Mouse (Mus musculus) central nervous system, embryonic 18 days (tissue): ENCODE data around the gene Sh3bp1. TPM values are rescaled to one million over a fixed set of nuclear protein-coding genes. Genes with fewer than 3 reads are reported as not detected.

Experiments used
- polyA plus RNA-seq: library from polyadenylated mRNA; depleted of rRNA; stranded (reverse); fragments of >200 nt; gene quantifications from 2 replicates; pipeline ENCODE4 v1.2.3, GENCODE M21; 2012; rRNA removed

Gene Sh3bp1
- 6.9 and 7.5 TPM in 2 replicates for polyA plus RNA-seq

DNA sequence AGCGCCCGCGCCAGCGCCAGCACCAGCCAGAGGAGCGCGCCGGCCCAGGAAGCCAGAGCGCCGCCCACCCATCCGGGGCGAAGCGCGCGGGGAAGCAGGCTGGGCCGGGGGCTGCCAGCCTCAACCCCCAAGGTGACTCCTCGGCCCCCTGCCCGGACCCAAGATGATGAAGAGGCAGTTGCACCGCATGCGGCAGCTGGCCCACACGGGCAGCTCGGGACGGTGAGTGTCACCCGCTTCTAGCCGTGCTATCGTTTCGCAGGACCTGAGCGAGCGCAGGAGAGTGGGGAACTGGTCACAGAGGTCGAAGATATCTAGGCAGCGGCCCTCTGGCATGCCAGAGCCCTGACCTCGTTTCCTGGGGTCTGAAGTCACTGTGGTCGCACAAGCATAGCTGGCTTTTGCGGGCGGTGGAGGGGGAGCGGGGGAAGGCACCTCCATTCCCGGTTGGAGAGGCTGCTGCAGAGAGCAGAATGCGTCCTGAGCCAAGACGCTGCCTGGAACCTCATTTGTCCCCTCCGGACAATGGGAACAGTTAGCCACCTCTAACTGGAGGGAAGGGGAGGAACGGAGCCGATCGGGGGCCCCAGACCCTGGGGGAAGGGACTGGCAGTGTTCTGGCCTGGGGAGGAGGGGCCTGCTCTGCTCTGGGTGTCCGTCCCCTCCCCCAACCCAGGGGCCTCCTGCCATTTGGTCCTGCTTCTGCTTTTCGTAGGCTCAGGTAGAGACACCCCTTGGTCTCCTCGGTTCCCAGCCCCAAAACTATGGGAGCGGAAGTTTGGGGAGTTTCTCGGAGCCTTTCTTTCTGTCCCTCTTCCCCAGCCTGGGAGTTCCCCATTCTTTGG, at the start of gene Sh3bp1:
Gene Sh3bp1 (plus strand): TSS at position 29 of the 845 bp plus-strand sequence.

DNA sequence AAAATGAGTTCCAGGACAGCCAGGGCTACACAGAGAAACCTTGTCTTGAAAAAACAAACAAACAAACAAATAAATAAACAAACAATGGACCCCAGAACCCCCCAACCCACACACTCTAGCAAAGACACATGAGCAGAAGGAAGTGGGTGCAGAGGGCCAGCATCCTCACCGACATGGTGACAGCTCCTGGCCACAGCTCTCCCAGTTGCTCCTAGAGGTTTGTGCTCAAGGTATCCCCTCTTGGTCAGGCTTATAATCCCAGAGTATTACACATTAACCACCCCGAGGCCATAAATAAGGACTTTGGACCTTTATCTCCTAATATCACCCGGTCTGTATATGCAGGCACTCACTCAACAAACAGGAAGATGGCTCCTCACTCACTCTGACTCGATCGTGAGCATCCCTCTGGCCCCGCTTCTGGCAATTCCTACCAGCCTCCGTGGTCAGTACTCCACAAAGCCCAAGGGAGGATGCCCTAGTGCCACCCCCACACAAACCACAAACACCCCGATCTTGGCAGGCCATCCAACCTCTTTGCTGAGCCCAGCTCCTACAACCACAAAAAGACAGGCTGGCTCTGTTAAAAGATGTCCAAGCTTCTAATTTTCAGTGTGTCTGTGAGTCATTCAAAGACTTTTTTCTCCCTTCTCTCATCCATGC, 44.1 kb upstream of the Sh3bp1 start, which contains the start of gene Lgals2:
Gene Lgals2 (minus strand): TSS at position 227 of the 663 bp plus-strand sequence.

DNA sequence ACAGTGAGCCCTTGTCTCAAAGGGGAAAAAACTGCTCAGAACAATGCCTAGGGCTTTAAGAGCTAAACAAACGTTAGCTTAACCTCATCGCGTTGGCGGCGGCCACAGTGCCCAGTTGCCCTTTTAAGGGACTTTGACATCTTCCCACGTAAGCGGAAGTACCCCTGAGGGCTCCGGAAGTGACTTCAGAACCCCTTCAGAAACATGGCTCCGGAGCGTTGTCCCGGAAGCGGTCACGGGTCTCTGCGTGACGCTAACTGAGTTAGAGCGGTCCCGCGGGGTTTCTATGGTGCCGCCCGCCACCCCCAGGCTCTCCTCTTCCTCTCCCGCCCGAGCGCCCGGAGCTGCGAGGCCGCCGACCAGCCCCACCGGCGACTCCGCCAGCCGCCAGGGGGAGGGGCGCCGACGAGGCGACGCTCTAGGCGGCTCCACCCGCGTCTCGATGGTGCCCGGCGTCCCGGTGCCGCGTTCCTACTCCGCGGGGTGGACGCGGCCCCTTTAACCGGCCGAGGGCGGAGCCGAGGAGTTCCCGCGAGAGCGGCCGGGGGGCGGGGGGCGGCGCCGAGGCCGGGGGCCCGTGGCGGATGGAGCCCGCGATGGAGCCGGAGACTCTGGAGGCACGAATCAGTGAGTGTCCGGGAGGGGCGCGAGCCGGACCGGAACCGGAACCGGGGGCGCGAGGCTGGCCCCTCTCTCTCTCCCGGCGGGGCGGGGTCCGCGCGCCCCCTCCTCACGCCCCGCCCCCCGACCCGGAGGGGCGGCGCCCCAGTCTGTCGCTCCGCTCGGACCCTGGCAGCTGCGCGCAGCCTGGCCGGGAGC, 22.4 kb upstream of the Sh3bp1 start, which contains the start of gene Gga1:
Gene Gga1 (plus strand): TSS at position 200 of the 819 bp plus-strand sequence.

DNA sequence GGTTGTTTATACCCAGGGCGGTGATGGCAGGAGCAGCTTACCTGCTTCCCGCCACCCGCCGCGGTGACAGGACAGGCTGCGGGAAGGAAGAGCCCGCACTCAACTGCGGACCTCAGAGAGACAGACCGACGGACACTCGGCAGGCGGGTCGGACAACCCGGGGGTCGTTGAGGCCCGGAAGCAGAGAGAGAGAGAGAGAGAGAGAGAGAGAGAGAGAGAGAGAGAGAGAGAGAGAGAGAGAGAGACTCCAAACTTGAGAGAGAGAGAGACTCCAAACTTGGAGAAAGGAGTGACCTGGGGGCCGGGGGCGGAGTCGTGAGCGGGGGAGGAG, 194 bp upstream of the Sh3bp1 start, which contains the start of gene Gm49510:
Gene Gm49510 (plus strand): TSS at position 259 of the 331 bp plus-strand sequence.

DNA sequence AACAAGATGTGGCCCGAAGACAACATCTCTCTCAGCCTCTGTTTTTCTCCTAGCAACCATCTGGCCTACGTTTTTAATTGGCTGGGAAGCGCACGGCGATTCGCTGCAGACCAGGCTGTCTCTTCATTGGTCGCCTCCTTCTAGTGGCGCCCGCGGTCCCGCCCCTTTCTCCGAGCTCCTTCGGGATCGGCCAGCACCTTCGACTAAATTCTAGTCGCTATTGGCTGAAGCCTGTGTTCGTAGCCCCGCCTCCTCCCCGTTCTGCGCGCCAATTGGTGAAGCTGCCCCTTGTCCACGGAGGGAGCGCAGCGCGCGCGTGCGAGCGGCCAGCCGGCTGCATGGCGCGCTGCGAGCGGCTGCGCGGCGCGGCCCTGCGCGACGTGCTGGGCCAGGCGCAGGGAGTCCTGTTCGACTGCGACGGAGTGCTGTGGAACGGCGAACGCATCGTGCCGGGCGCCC, 14.1 kb downstream of the Sh3bp1 start, which contains the start of gene Pdxp:
Gene Pdxp (plus strand): TSS at position 288 of the 459 bp plus-strand sequence.

DNA sequence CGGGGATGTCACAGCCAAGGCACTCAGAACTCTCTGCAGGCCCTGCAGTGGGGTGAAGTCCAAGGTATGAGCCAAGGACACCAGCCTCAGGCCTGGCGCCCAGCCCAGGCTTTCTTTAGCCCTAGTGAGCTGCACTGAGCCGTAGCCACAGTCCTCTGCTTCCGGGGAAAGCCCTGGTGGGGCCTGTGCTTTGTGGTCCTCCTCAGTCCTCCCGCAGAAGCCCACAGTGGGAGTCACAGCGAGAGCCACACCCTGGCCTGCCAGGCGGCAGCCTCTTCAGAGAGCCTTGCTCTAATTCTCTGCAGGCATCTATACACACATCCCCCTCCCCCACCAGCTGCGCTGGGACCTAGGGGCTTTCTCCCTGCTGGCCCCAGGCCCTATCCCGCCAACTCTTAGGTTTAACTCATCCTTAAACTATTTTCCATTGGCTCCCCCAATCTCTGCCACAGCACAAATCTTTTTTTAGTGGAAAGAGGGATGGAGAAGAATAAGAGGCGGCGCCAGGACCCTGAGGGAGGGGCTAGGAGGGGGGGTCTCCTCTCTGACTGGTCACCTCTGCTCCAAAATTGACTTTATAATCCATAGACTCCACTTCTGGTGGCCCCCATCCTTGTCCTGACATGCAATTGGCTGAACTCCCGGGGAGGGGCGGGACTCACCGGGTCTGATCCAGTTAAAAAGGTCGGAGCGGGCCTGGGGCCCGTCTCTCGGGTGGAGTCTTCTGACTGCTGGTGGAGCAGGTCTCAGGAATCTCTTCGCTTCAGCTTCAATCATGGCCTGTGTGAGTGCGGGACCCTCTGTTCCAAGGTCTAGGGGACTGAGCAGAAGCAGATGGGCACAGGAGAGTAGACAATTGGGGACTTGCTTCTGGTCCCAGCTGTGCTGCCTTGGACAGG, 26.7 kb downstream of the Sh3bp1 start, which contains the start of gene Lgals1:
Gene Lgals1 (plus strand): TSS at position 705 of the 899 bp plus-strand sequence.

DNA sequence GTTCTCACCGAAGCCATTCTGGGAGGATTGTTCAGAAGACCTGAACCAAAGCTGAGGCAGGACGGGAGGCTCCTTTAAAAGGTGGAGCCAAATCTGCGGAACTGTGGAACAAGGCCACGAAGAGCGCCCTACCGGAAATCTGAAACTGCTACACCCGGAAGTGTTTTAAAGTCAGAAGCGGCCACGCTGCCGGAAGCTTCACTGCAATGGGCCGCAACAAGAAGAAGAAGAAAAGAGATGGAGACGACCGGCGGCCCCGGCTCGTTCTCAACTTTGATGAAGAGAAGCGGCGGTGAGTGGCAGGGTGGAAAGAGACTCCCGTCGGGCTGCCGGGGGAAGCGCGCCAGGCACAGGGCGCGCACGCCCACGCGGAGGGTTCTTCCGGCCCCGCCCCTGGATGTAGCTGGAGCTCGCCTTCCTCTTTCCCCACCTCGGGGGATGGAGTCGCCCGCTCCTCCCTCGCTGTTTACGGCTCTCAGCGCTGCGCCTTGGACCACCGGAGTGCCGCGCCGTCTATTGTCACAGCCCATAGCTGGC, 35.3 kb downstream of the Sh3bp1 start, which contains the start of gene Nol12:
Gene Nol12 (plus strand): TSS at position 150 of the 537 bp plus-strand sequence.

DNA sequence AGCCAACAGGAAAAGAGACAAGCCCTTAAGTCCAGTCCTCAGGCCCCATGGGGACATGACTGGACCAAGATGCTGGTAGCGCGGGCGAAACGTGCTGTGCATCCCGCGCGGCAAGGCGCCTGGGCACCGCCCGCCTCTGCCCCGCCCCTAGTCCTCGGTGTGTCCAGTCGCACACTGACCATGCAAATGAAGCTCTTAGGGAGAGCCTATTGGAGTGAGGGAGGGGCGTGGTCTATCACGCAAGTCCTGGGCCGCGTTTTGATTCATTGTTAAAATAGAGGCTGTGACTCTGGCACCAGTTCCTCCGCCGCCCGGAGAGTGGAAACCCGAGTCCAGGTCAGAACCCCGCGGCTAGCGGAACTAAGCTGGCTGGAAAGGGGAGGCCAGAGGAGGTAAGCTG, 48.1 kb downstream of the Sh3bp1 start, which contains the start of gene Triobp:
Gene Triobp (plus strand): TSS at position 68 of the 400 bp plus-strand sequence.

Other genes starting within 250 kb of the Sh3bp1 start
- gene Elfn2, start 181.0 kb upstream of the Sh3bp1 start, polyA plus RNA-seq, result 27.7 and 33.0 TPM in 2 replicates
- gene Mfng, start 126.3 kb upstream of the Sh3bp1 start, polyA plus RNA-seq, result 14.3 and 15.5 TPM in 2 replicates
- 5.8 and 6.5 TPM in 2 replicates for gene Card10, start 96.7 kb upstream of the Sh3bp1 start, polyA plus RNA-seq
- gene Cdc42ep1, start 57.1 kb upstream of the Sh3bp1 start, polyA plus RNA-seq, result 9.2 and 10.9 TPM in 2 replicates
- 0.11 TPM in 1 of 2 replicates, not detected in the other for gene Lgals2, start 44.2 kb upstream of the Sh3bp1 start, polyA plus RNA-seq
- 54.1 and 61.2 TPM in 2 replicates for gene Gga1, start 22.6 kb upstream of the Sh3bp1 start, polyA plus RNA-seq
- gene Gm49510, start 101 bp upstream of the Sh3bp1 start, polyA plus RNA-seq, result not detected in 2 replicates
- gene Pdxp, start 14.2 kb downstream of the Sh3bp1 start, polyA plus RNA-seq, result 167 and 168 TPM in 2 replicates
- gene Lgals1, start 27.0 kb downstream of the Sh3bp1 start, polyA plus RNA-seq, result 56.7 and 143 TPM in 2 replicates
- gene Nol12, start 35.2 kb downstream of the Sh3bp1 start, polyA plus RNA-seq, result 49.7 and 50.2 TPM in 2 replicates
- gene Triobp, start 48.0 kb downstream of the Sh3bp1 start, polyA plus RNA-seq, result 45.7 and 55.1 TPM in 2 replicates
- gene H1f0, start 128.7 kb downstream of the Sh3bp1 start, polyA plus RNA-seq, result 142 and 150 TPM in 2 replicates
- 0.23 and 0.38 TPM in 2 replicates for gene Galr3, start 142.1 kb downstream of the Sh3bp1 start, polyA plus RNA-seq
- 49.4 and 57.3 TPM in 2 replicates for gene Ankrd54, start 163.1 kb downstream of the Sh3bp1 start, polyA plus RNA-seq
- gene Eif3l, start 175.4 kb downstream of the Sh3bp1 start, polyA plus RNA-seq, result 154 and 158 TPM in 2 replicates
- 27.8 and 34.1 TPM in 2 replicates for gene Micall1, start 209.1 kb downstream of the Sh3bp1 start, polyA plus RNA-seq
- 200 and 225 TPM in 2 replicates for gene Polr2f, start 241.2 kb downstream of the Sh3bp1 start, polyA plus RNA-seq
- gene 1700088E04Rik, start 241.5 kb downstream of the Sh3bp1 start, polyA plus RNA-seq, result 15.0 and 16.4 TPM in 2 replicates